Mouse (Mus musculus): ENCODE results near the gene Ifit1. TPM values are rescaled to one million over a fixed set of nuclear protein-coding genes. Genes with fewer than 3 reads are reported as not detected.
A peak's percentile ranks its signal among the peaks of the same experiment; 100 is the strongest.
"Not testable (repeated sequence)": the region's sequence is repeated elsewhere in the genome, so short reads cannot be mapped to it uniquely, and the experiment has no call there.

Ifit1 gene
- under 1 TPM; 0.69 to 0.73 TPM for total RNA-seq (2021)

- no peak for DNase-seq (ENCODE audit: low spot score in 2 of 2)
- intact Hi-C loops (cut with DNase I) = no loop called here
Observed at GRCm38 (mm10) chr19:34640623-34641022, at the start of gene Ifit1, which contains the start of gene Ifit1bl2. TSS of gene Ifit1 (plus strand) at chr19:34640871. TSS of gene Ifit1bl2 (minus strand) at chr19:34640743.

GRCm38 (mm10) chr19:34593456-34593855, 47.2 kb upstream of the Ifit1 start:
- DNase-seq (ENCODE audit: low spot score in 2 of 2) = no peak
- intact Hi-C loops (cut with DNase I) = no loop called here

- DNase-seq (ENCODE audit: low spot score in 2 of 2); intact Hi-C loops (cut with DNase I): not testable (repeated sequence)
Observed at GRCm38 (mm10) chr19:34594523-34594922, 46.1 kb upstream of the Ifit1 start.

GRCm38 (mm10) chr19:34596811-34597210, 43.9 kb upstream of the Ifit1 start:
- intact Hi-C loops (cut with DNase I) = no loop called here

DNA sequence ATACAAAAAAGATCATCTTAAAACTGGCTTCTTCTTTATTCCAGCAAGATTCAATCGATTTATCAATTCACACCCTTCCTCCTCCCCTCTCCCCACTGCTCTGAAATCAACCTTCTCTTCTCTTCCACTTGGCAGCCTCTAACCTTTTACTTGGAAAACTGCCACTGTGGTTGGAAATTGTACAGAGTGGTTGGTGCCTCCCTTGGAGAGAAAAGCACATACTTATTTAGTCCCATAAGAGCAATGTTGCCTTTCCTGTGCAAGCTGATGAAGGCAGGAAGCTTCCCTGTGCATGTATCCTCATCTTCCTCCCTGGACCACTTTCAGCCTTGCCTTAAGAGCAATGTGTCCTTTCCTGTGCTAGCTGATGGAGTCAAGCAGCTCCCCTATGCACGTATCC, 42.3 kb upstream of the Ifit1 start:
- DNase-seq (ENCODE audit: low spot score in 2 of 2) = peak; percentile 38 to 51
- intact Hi-C loops (cut with DNase I) = no loop called here

More at GRCm38 (mm10) chr19:34596811-34597210, 43.9 kb upstream of the Ifit1 start:
- no peak for DNase-seq (ENCODE audit: low spot score in 2 of 2)

DNA sequence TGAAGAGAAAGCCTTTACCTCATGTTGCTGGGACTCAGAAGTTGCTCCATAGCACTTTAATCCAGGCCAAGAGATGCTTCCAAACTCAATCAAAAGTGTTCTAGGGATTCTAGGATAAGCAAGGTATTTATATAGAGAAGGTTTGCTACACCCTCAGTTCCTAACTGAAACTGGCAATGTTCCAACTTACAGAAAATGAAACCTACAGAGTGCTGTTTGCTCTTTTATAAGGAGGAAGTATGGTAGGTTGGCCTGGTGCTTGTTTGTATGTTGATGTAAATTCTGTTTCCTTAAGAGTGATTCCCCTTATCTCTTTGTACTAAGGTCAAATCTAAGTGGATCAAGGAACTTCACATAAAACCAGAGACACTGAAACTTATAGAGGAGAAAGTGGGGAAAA, 41.4 kb upstream of the Ifit1 start:
- DNase-seq (ENCODE audit: low spot score in 2 of 2); intact Hi-C loops (cut with DNase I): not testable (repeated sequence)

DNA sequence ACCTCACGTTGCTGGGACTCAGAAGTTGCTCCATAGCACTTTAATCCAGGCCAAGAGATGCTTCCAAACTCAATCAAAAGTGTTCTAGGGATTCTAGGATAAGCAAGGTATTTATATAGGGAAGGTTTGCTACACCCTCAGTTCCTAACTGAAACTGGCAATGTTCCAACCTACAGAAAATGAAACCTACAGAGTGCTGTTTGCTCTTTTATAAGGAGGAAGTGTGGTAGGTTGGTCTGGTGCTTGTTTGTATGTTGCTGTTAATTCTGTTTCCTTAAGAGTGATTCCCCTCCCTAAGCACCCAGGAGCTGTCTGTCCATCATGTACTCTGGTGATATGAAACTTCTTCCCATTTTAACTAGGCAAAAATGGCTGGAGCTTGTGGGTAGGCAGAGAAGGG, 38.8 kb upstream of the Ifit1 start, which contains the start of gene Ifit1bl1:
TSS of gene Ifit1bl1 (minus strand) at position 69 of the 400 bp plus-strand sequence.
- intact Hi-C loops (cut with DNase I); DNase-seq (ENCODE audit: low spot score in 2 of 2): not testable (repeated sequence)

- DNase-seq (ENCODE audit: low spot score in 2 of 2) = no peak
Observed at GRCm38 (mm10) chr19:34605472-34605871, 35.2 kb upstream of the Ifit1 start.

GRCm38 (mm10) chr19:34607237-34608051, 33.2 kb upstream of the Ifit1 start, which contains the start of gene Ifit3b:
TSS of gene Ifit3b (plus strand) at chr19:34607970.
- intact Hi-C loops (cut with DNase I) = loop anchor here (2.0 kb wide), 1 partner anchor 25 kb away; the partner anchor contains the start of gene Ifit3
- DNase-seq (ENCODE audit: low spot score in 2 of 2) = peak in 1 of 2 experiments; percentile 31

More at GRCm38 (mm10) chr19:34605472-34605871, 35.2 kb upstream of the Ifit1 start:
- intact Hi-C loops (cut with DNase I) = no loop called here

DNA sequence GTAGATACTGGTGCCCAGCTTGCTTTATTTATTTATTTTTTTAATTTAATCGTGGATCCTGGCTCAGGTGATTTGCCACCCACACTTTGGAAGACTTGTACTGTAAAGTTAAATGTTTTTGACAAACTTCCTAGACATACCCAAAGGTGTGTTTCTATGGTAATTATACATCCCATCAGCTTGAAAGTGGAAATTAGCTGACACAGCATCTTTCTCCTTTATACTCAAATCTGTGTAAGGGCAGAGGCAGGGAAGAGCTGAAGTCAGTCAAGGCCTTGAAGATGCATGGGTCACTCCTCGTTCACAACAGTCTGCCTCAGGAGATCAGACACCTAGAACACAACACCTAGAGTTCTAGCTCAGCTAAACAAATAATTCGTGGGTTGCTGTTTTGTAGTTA, 30.6 kb upstream of the Ifit1 start:
- DNase-seq (ENCODE audit: low spot score in 2 of 2); intact Hi-C loops (cut with DNase I): not testable (repeated sequence)

DNA sequence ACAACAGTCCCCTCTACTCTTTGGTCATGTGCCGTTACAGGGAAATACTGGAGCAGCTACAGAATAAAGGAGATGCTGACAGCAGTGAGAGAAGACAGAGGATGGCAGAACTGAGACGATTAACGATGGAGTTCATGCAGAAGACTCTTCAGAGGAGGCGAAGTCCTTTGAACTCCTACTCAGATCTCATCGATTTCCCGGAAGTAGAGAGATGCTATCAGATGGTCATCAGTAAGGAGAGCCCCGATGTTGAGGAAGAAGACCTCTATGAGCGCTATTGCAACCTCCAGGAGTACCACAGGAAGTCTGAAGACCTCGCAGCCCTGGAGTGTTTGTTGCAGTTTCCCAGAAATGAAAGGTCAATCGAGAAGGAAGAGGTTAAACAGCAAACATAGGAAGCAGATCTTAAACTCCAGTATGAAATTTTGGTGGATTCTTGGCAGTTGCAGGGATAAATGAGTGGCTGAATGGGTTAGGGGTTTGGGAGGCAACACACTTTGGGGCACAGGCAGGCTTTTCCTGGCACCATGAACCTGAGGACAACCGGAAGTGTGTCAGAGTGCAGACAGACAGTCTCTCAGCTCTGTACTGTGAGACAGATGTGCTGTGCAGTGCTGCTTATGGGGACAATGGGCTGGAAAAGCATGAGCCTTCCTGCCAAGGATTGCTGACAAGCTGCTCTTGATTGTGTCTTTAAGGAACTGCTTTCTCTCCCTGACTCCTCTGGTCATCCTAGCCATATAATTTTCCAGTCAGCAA, 28.2 kb upstream of the Ifit1 start:
- intact Hi-C loops (cut with DNase I) = not testable (repeated sequence)

GRCm38 (mm10) chr19:34620871-34621270, 19.8 kb upstream of the Ifit1 start:
- intact Hi-C loops (cut with DNase I) = no loop called here
- no peak for DNase-seq (ENCODE audit: low spot score in 2 of 2)

More for the DNA sequence above, 28.2 kb upstream of the Ifit1 start:
- not testable (repeated sequence) for DNase-seq (ENCODE audit: low spot score in 2 of 2)

DNA sequence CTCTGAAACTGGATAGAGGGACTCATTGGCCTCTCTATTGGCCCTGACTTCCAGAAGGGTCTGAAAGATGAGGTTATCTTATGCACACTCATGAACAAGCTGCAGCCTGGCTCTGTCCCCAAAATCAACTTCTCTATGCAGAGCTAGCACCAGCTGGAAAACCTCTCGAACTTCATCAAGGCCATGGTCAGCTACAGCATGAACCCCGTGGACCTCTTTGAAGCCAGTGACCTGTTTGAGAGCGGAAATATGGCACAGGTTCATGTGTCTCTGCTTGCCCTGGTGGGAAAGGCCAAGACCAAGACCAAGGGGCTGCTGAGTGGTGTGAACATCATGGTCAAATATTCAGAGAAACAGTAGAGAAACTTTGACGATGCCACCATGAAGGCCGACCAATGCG, 16.9 kb upstream of the Ifit1 start:
- intact Hi-C loops (cut with DNase I) = no loop called here
- DNase-seq (ENCODE audit: low spot score in 2 of 2) = no peak

GRCm38 (mm10) chr19:34624663-34625062, 16.0 kb upstream of the Ifit1 start:
- DNase-seq (ENCODE audit: low spot score in 2 of 2) = no peak
- intact Hi-C loops (cut with DNase I) = no loop called here

DNA sequence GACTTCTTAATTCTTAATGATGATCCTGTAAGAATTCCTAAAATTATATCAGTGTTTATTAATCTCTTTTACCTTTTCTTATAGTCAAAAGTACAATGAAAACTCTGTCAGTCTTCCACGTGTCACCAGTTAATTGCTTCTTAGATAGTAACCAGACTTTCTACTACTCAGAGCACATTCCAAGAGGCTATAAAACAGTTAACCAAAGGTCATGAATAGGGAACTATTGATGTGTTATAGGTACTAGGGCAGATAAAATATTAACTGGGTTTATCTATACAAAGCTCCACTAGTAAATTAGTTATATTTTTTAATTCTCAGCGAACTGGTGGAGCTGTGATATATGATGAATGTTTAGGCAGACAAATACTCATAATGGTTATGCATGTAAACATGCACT, 13.2 kb upstream of the Ifit1 start:
- no peak for DNase-seq (ENCODE audit: low spot score in 2 of 2)
- intact Hi-C loops (cut with DNase I) = no loop called here

GRCm38 (mm10) chr19:34631487-34631886, 9.2 kb upstream of the Ifit1 start:
- intact Hi-C loops (cut with DNase I) = no loop called here
- DNase-seq (ENCODE audit: low spot score in 2 of 2) = no peak

GRCm38 (mm10) chr19:34633484-34633883, 7.2 kb upstream of the Ifit1 start:
- DNase-seq (ENCODE audit: low spot score in 2 of 2) = no peak
- intact Hi-C loops (cut with DNase I) = no loop called here

GRCm38 (mm10) chr19:34636933-34637557, 3.6 kb upstream of the Ifit1 start:
- DNase-seq (ENCODE audit: low spot score in 2 of 2) = peak; percentile 46 to 67
- intact Hi-C loops (cut with DNase I) = loop anchor here (1.0 to 5.0 kb wide), 4 partner anchors 89 to 395 kb away; no protein-coding TSS in a partner anchor

- intact Hi-C loops (cut with DNase I) = no loop called here
- no peak for DNase-seq (ENCODE audit: low spot score in 2 of 2)
Observed at GRCm38 (mm10) chr19:34642616-34643015, 1.9 kb downstream of the Ifit1 start.

GRCm38 (mm10) chr19:34647630-34648029, 7.0 kb downstream of the Ifit1 start:
- intact Hi-C loops (cut with DNase I); DNase-seq (ENCODE audit: low spot score in 2 of 2): not testable (repeated sequence)

Measured in left cerebral cortex, postnatal 25 days (tissue).